Mouse (Mus musculus): Measurements from ENCODE around the gene Ubb. TPM values are rescaled to one million over a fixed set of nuclear protein-coding genes. Genes with fewer than 3 reads are reported as not detected.
A peak's percentile ranks its signal among the peaks of the same experiment; 100 is the strongest.

The Ubb gene
- polyA plus RNA-seq, 1 experiment from 2014 or later: 2,440 TPM

GRCm38 (mm10) chr11:62511444-62512202 lies 39.3 kb upstream of the Ubb start:
- TF ChIP-seq CTCF (IDR thresholded peaks at IDR 0.05; ENCODE audit: low read depth): peak; percentile 12; the same call in 1 of the 2 replicates
- no peaks in the 10 kb centered on the region; the same call in 1 of the 2 replicates for H3K36me3 ChIP-seq (ENCODE audit: control insufficient read depth, insufficient read depth)
- H3K9me3 ChIP-seq (ENCODE audit: control insufficient read depth): no peaks in the 10 kb centered on the region
- H3K4me1 ChIP-seq (replicated peaks; ENCODE audit: control insufficient read depth, insufficient read depth, low read length): no peaks in the 10 kb centered on the region
- H3K27ac ChIP-seq (ENCODE audit: low read depth, low read length): no peak overlapping the region
- WGBS: 74% methylated on average over 13 of the region's 13 CpGs
- peak; percentile 33; the same call in 1 of the 2 replicates for ATAC-seq
- H3K27me3 ChIP-seq (replicated peaks; ENCODE audit: control insufficient read depth, insufficient read depth, low read length): no peaks in the 10 kb centered on the region
- H3K9ac ChIP-seq (ENCODE audit: low read depth, low read length): no peak overlapping the region
- H3K4me2 ChIP-seq (replicated peaks; ENCODE audit: low read depth): no peak overlapping the region
- no peak overlapping the region for H3K4me3 ChIP-seq (ENCODE audit: low read depth, low read length)

- Histone ChIP-seq H3K4me2 (replicated peaks; ENCODE audit: low read depth) (no peak overlapping the region), H3K27me3 (replicated peaks; ENCODE audit: control insufficient read depth, insufficient read depth, low read length) (no peaks in the 10 kb centered on the region), H3K27ac (ENCODE audit: low read depth, low read length) (no peak overlapping the region), H3K4me3 (ENCODE audit: low read depth, low read length) (no peak overlapping the region), H3K9me3 (ENCODE audit: control insufficient read depth) (no peaks in the 10 kb centered on the region), H3K4me1 (replicated peaks; ENCODE audit: control insufficient read depth, insufficient read depth, low read length) (no peaks in the 10 kb centered on the region), H3K9ac (ENCODE audit: low read depth, low read length) (no peak overlapping the region), H3K36me3 (ENCODE audit: control insufficient read depth, insufficient read depth) (no peaks in the 10 kb centered on the region; the same call in 1 of the 2 replicates)
- no peak for ATAC-seq
- no peak; the same call in 1 of the 2 replicates for TF ChIP-seq CTCF (IDR thresholded peaks at IDR 0.05; ENCODE audit: low read depth)
- 93% methylated on average over 8 of the region's 8 CpGs for WGBS
Observed at GRCm38 (mm10) chr11:62512529-62513080, 38.4 kb upstream of the Ubb start.

GRCm38 (mm10) chr11:62513311-62513710 lies 37.7 kb upstream of the Ubb start:
- no peaks in the 10 kb centered on the region for H3K4me1 ChIP-seq (replicated peaks; ENCODE audit: control insufficient read depth, insufficient read depth, low read length)
- WGBS: 82% methylated on average over 6 of the region's 6 CpGs
- H3K36me3 ChIP-seq (ENCODE audit: control insufficient read depth, insufficient read depth): no peaks in the 10 kb centered on the region; the same call in 1 of the 2 replicates
- no peaks in the 10 kb centered on the region for H3K9me3 ChIP-seq (ENCODE audit: control insufficient read depth)
- H3K27me3 ChIP-seq (replicated peaks; ENCODE audit: control insufficient read depth, insufficient read depth, low read length): no peaks in the 10 kb centered on the region
- no peak overlapping the region for H3K4me3 ChIP-seq (ENCODE audit: low read depth, low read length)
- ATAC-seq: no peak
- no peak overlapping the region for H3K27ac ChIP-seq (ENCODE audit: low read depth, low read length)
- TF ChIP-seq CTCF (IDR thresholded peaks at IDR 0.05; ENCODE audit: low read depth): no peak
- no peak overlapping the region for H3K4me2 ChIP-seq (replicated peaks; ENCODE audit: low read depth)
- H3K9ac ChIP-seq (ENCODE audit: low read depth, low read length): no peak overlapping the region

GRCm38 (mm10) chr11:62518991-62519390 lies 32.0 kb upstream of the Ubb start:
- Histone ChIP-seq H3K4me2 (replicated peaks; ENCODE audit: low read depth) (no peak overlapping the region), H3K4me1 (replicated peaks; ENCODE audit: control insufficient read depth, insufficient read depth, low read length) (no peaks in the 10 kb centered on the region), H3K9ac (ENCODE audit: low read depth, low read length) (no peak overlapping the region), H3K27ac (ENCODE audit: low read depth, low read length) (no peak overlapping the region), H3K9me3 (ENCODE audit: control insufficient read depth) (no peaks in the 10 kb centered on the region), H3K27me3 (replicated peaks; ENCODE audit: control insufficient read depth, insufficient read depth, low read length) (no peaks in the 10 kb centered on the region), H3K36me3 (ENCODE audit: control insufficient read depth, insufficient read depth) (no peaks in the 10 kb centered on the region; the same call in 1 of the 2 replicates), H3K4me3 (ENCODE audit: low read depth, low read length) (no peak overlapping the region)
- ATAC-seq: no peak
- 44% methylated on average over 2 of the region's 2 CpGs for WGBS
- TF ChIP-seq CTCF (IDR thresholded peaks at IDR 0.05; ENCODE audit: low read depth): no peak

- H3K27ac ChIP-seq (ENCODE audit: low read depth, low read length): no peak overlapping the region
Observed at GRCm38 (mm10) chr11:62522283-62522682, 28.7 kb upstream of the Ubb start.

GRCm38 (mm10) chr11:62537089-62537488 lies 13.9 kb upstream of the Ubb start:
- TF ChIP-seq CTCF (IDR thresholded peaks at IDR 0.05; ENCODE audit: low read depth): no peak
- ATAC-seq: no peak
- Histone ChIP-seq H3K9ac (ENCODE audit: low read depth, low read length) (no peak overlapping the region), H3K9me3 (ENCODE audit: control insufficient read depth) (no peaks in the 10 kb centered on the region), H3K4me1 (replicated peaks; ENCODE audit: control insufficient read depth, insufficient read depth, low read length) (0 out of 2 replicates have a peak, but pooled peaks cover 4% of the 10 kb centered on the region), H3K27me3 (replicated peaks; ENCODE audit: control insufficient read depth, insufficient read depth, low read length) (no peaks in the 10 kb centered on the region), H3K4me2 (replicated peaks; ENCODE audit: low read depth) (peak overlapping the region; percentile 91), H3K4me3 (ENCODE audit: low read depth, low read length) (peak overlapping the region; percentile 84; the same call in 1 of the 2 replicates), H3K27ac (ENCODE audit: low read depth, low read length) (no peak overlapping the region), H3K36me3 (ENCODE audit: control insufficient read depth, insufficient read depth) (peaks cover 6% of the 10 kb centered on the region; the same call in 1 of the 2 replicates)
- 85% methylated on average over 8 of the region's 8 CpGs for WGBS

More at GRCm38 (mm10) chr11:62522283-62522682, 28.7 kb upstream of the Ubb start:
- Histone ChIP-seq H3K9ac (ENCODE audit: low read depth, low read length) (no peak overlapping the region), H3K36me3 (ENCODE audit: control insufficient read depth, insufficient read depth) (peaks cover 7% of the 10 kb centered on the region; the same call in 1 of the 2 replicates), H3K4me2 (replicated peaks; ENCODE audit: low read depth) (no peak overlapping the region), H3K4me1 (replicated peaks; ENCODE audit: control insufficient read depth, insufficient read depth, low read length) (no peaks in the 10 kb centered on the region), H3K4me3 (ENCODE audit: low read depth, low read length) (no peak overlapping the region), H3K27me3 (replicated peaks; ENCODE audit: control insufficient read depth, insufficient read depth, low read length) (no peaks in the 10 kb centered on the region), H3K9me3 (ENCODE audit: control insufficient read depth) (no peaks in the 10 kb centered on the region)
- WGBS: 26% methylated on average over 2 of the region's 2 CpGs
- no peak for TF ChIP-seq CTCF (IDR thresholded peaks at IDR 0.05; ENCODE audit: low read depth)
- ATAC-seq: peak; percentile 50; the same call in 1 of the 2 replicates
